Mouse (Mus musculus): ENCODE data around the gene Chd4. TPM values are rescaled to one million over a fixed set of nuclear protein-coding genes. Genes with fewer than 3 reads are reported as not detected.

The Chd4 gene
- polyA plus RNA-seq, 1 experiment from 2014 or later, result 59.4 TPM

- no peak for ATAC-seq (ENCODE audit: low read depth)
- H3K27ac ChIP-seq (ENCODE audit: low read length), result no peak overlapping the region
- peaks cover 31% of the 10 kb centered on the region for H3K36me3 ChIP-seq (ENCODE audit: control insufficient read depth, insufficient read depth, low read length)
- H3K4me1 ChIP-seq (replicated peaks; ENCODE audit: control insufficient read depth, insufficient read depth, low read length), result peaks cover 30% of the 10 kb centered on the region
- H3K4me3 ChIP-seq (ENCODE audit: low read length), result peak overlapping the region; percentile 90
- peak overlapping the region; percentile 92 for H3K9ac ChIP-seq (ENCODE audit: low read length)
- no peaks in the 10 kb centered on the region for H3K9me3 ChIP-seq (ENCODE audit: control insufficient read depth, low read length)
- WGBS, result 31% methylated on average over 8 of the region's 8 CpGs
- H3K4me2 ChIP-seq (ENCODE audit: low read depth, low read length), result peak overlapping the region; percentile 95
- no peaks in the 10 kb centered on the region for H3K27me3 ChIP-seq (ENCODE audit: control insufficient read depth, insufficient read depth, low read depth, low read length)
These were observed 2.2 kb downstream of the Chd4 start for GRCm38 (mm10) chr6:125097951-125098350.

- Histone ChIP-seq H3K27me3 (ENCODE audit: control insufficient read depth, insufficient read depth, low read depth, low read length) (no peaks in the 10 kb centered on the region), H3K4me3 (ENCODE audit: low read length) (peak overlapping the region; percentile 90), H3K27ac (ENCODE audit: low read length) (no peak overlapping the region), H3K9me3 (ENCODE audit: control insufficient read depth, low read length) (no peaks in the 10 kb centered on the region), H3K4me2 (ENCODE audit: low read depth, low read length) (peak overlapping the region; percentile 95), H3K36me3 (ENCODE audit: control insufficient read depth, insufficient read depth, low read length) (peaks cover 33% of the 10 kb centered on the region), H3K9ac (ENCODE audit: low read length) (peak overlapping the region; percentile 92), H3K4me1 (replicated peaks; ENCODE audit: control insufficient read depth, insufficient read depth, low read length) (peaks cover 30% of the 10 kb centered on the region)
- no peak for ATAC-seq (ENCODE audit: low read depth)
- WGBS, result 42% methylated on average over 3 of the region's 3 CpGs
These were observed 2.7 kb downstream of the Chd4 start for GRCm38 (mm10) chr6:125098513-125098912.

- Histone ChIP-seq H3K9ac (ENCODE audit: low read length) (peak overlapping the region; percentile 5; the same call in 1 of the 2 replicates), H3K27ac (ENCODE audit: low read length) (no peak overlapping the region), H3K36me3 (ENCODE audit: control insufficient read depth, insufficient read depth, low read length) (peaks cover 40% of the 10 kb centered on the region), H3K4me1 (replicated peaks; ENCODE audit: control insufficient read depth, insufficient read depth, low read length) (peaks cover 30% of the 10 kb centered on the region), H3K4me2 (ENCODE audit: low read depth, low read length) (peak overlapping the region; percentile 95), H3K9me3 (ENCODE audit: control insufficient read depth, low read length) (no peaks in the 10 kb centered on the region), H3K4me3 (ENCODE audit: low read length) (peak overlapping the region; percentile 90), H3K27me3 (ENCODE audit: control insufficient read depth, insufficient read depth, low read depth, low read length) (no peaks in the 10 kb centered on the region)
- WGBS, result 32% methylated on average over 5 of the region's 5 CpGs
- ATAC-seq (ENCODE audit: low read depth), result no peak
These were observed 3.7 kb downstream of the Chd4 start for GRCm38 (mm10) chr6:125099421-125099971.

- Histone ChIP-seq H3K27me3 (ENCODE audit: control insufficient read depth, insufficient read depth, low read depth, low read length) (no peaks in the 10 kb centered on the region), H3K36me3 (ENCODE audit: control insufficient read depth, insufficient read depth, low read length) (peaks cover 57% of the 10 kb centered on the region), H3K4me1 (replicated peaks; ENCODE audit: control insufficient read depth, insufficient read depth, low read length) (peaks cover 30% of the 10 kb centered on the region), H3K9ac (ENCODE audit: low read length) (no peak overlapping the region), H3K9me3 (ENCODE audit: control insufficient read depth, low read length) (no peaks in the 10 kb centered on the region), H3K27ac (ENCODE audit: low read length) (no peak overlapping the region), H3K4me2 (ENCODE audit: low read depth, low read length) (no peak overlapping the region), H3K4me3 (ENCODE audit: low read length) (no peak overlapping the region)
- ATAC-seq (ENCODE audit: low read depth), result no peak
- 60% methylated on average over 9 of the region's 9 CpGs for WGBS
These were observed 5.7 kb downstream of the Chd4 start for GRCm38 (mm10) chr6:125101444-125101843.

- H3K4me2 ChIP-seq (ENCODE audit: low read depth, low read length), result no peak overlapping the region
- no peak overlapping the region for H3K9ac ChIP-seq (ENCODE audit: low read length)
- H3K9me3 ChIP-seq (ENCODE audit: control insufficient read depth, low read length), result no peaks in the 10 kb centered on the region
- H3K4me3 ChIP-seq (ENCODE audit: low read length), result no peak overlapping the region
- H3K27me3 ChIP-seq (ENCODE audit: control insufficient read depth, insufficient read depth, low read depth, low read length), result no peaks in the 10 kb centered on the region
- ATAC-seq (ENCODE audit: low read depth), result no peak; the same call in 1 of the 2 replicates
- 81% methylated on average over 4 of the region's 4 CpGs for WGBS
- peaks cover 81% of the 10 kb centered on the region for H3K36me3 ChIP-seq (ENCODE audit: control insufficient read depth, insufficient read depth, low read length)
- no peak overlapping the region for H3K27ac ChIP-seq (ENCODE audit: low read length)
- peaks cover 12% of the 10 kb centered on the region for H3K4me1 ChIP-seq (replicated peaks; ENCODE audit: control insufficient read depth, insufficient read depth, low read length)
These were observed 8.4 kb downstream of the Chd4 start for GRCm38 (mm10) chr6:125104223-125104622.

- Histone ChIP-seq H3K4me3 (ENCODE audit: low read length) (no peak overlapping the region), H3K4me2 (ENCODE audit: low read depth, low read length) (no peak overlapping the region), H3K27me3 (ENCODE audit: control insufficient read depth, insufficient read depth, low read depth, low read length) (no peaks in the 10 kb centered on the region), H3K9ac (ENCODE audit: low read length) (no peak overlapping the region), H3K27ac (ENCODE audit: low read length) (no peak overlapping the region), H3K36me3 (ENCODE audit: control insufficient read depth, insufficient read depth, low read length) (peaks cover 91% of the 10 kb centered on the region), H3K9me3 (ENCODE audit: control insufficient read depth, low read length) (no peaks in the 10 kb centered on the region), H3K4me1 (replicated peaks; ENCODE audit: control insufficient read depth, insufficient read depth, low read length) (no peaks in the 10 kb centered on the region)
- WGBS, result 97% methylated on average over 2 of the region's 2 CpGs
- no peak for ATAC-seq (ENCODE audit: low read depth)
These were observed 11.9 kb downstream of the Chd4 start for GRCm38 (mm10) chr6:125107705-125108104.

- no peak overlapping the region for H3K4me3 ChIP-seq (ENCODE audit: low read length)
- H3K4me1 ChIP-seq (replicated peaks; ENCODE audit: control insufficient read depth, insufficient read depth, low read length), result no peaks in the 10 kb centered on the region
- H3K36me3 ChIP-seq (ENCODE audit: control insufficient read depth, insufficient read depth, low read length), result peaks cover 97% of the 10 kb centered on the region
- no peak overlapping the region for H3K9ac ChIP-seq (ENCODE audit: low read length)
- 79% methylated on average over 14 of the region's 14 CpGs for WGBS
- no peak for ATAC-seq (ENCODE audit: low read depth)
- no peaks in the 10 kb centered on the region for H3K9me3 ChIP-seq (ENCODE audit: control insufficient read depth, low read length)
- H3K4me2 ChIP-seq (ENCODE audit: low read depth, low read length), result no peak overlapping the region
- H3K27me3 ChIP-seq (ENCODE audit: control insufficient read depth, insufficient read depth, low read depth, low read length), result no peaks in the 10 kb centered on the region
- no peak overlapping the region for H3K27ac ChIP-seq (ENCODE audit: low read length)
These were observed 13.6 kb downstream of the Chd4 start for GRCm38 (mm10) chr6:125109371-125109770.

GRCm38 (mm10) chr6:125110927-125111326 lies 15.1 kb downstream of the Chd4 start:
- Histone ChIP-seq H3K27ac (ENCODE audit: low read length) (no peak overlapping the region), H3K4me2 (ENCODE audit: low read depth, low read length) (no peak overlapping the region), H3K9me3 (ENCODE audit: control insufficient read depth, low read length) (no peaks in the 10 kb centered on the region), H3K27me3 (ENCODE audit: control insufficient read depth, insufficient read depth, low read depth, low read length) (no peaks in the 10 kb centered on the region), H3K36me3 (ENCODE audit: control insufficient read depth, insufficient read depth, low read length) (peaks cover 89% of the 10 kb centered on the region), H3K4me3 (ENCODE audit: low read length) (no peak overlapping the region), H3K4me1 (replicated peaks; ENCODE audit: control insufficient read depth, insufficient read depth, low read length) (no peaks in the 10 kb centered on the region), H3K9ac (ENCODE audit: low read length) (no peak overlapping the region)
- ATAC-seq (ENCODE audit: low read depth), result no peak
- 89% methylated on average over 7 of the region's 7 CpGs for WGBS

GRCm38 (mm10) chr6:125112553-125112952 lies 16.8 kb downstream of the Chd4 start:
- 90% methylated on average over 11 of the region's 11 CpGs for WGBS
- no peaks in the 10 kb centered on the region for H3K9me3 ChIP-seq (ENCODE audit: control insufficient read depth, low read length)
- H3K27ac ChIP-seq (ENCODE audit: low read length), result no peak overlapping the region
- ATAC-seq (ENCODE audit: low read depth), result no peak
- H3K36me3 ChIP-seq (ENCODE audit: control insufficient read depth, insufficient read depth, low read length), result peaks cover 86% of the 10 kb centered on the region
- no peak overlapping the region for H3K4me3 ChIP-seq (ENCODE audit: low read length)
- H3K9ac ChIP-seq (ENCODE audit: low read length), result no peak overlapping the region
- H3K27me3 ChIP-seq (ENCODE audit: control insufficient read depth, insufficient read depth, low read depth, low read length), result no peaks in the 10 kb centered on the region
- no peaks in the 10 kb centered on the region for H3K4me1 ChIP-seq (replicated peaks; ENCODE audit: control insufficient read depth, insufficient read depth, low read length)
- H3K4me2 ChIP-seq (ENCODE audit: low read depth, low read length), result no peak overlapping the region

GRCm38 (mm10) chr6:125119387-125119786 lies 23.6 kb downstream of the Chd4 start:
- Histone ChIP-seq H3K9ac (ENCODE audit: low read length) (no peak overlapping the region), H3K4me3 (ENCODE audit: low read length) (no peak overlapping the region), H3K27ac (ENCODE audit: low read length) (no peak overlapping the region), H3K4me2 (ENCODE audit: low read depth, low read length) (no peak overlapping the region), H3K4me1 (replicated peaks; ENCODE audit: control insufficient read depth, insufficient read depth, low read length) (no peaks in the 10 kb centered on the region), H3K9me3 (ENCODE audit: control insufficient read depth, low read length) (no peaks in the 10 kb centered on the region), H3K36me3 (ENCODE audit: control insufficient read depth, insufficient read depth, low read length) (peaks cover 83% of the 10 kb centered on the region), H3K27me3 (ENCODE audit: control insufficient read depth, insufficient read depth, low read depth, low read length) (no peaks in the 10 kb centered on the region)
- 93% methylated on average over 8 of the region's 8 CpGs for WGBS
- no peak for ATAC-seq (ENCODE audit: low read depth)

All from lung, embryonic 16.5 days (tissue).